Mouse (Mus musculus): Measurements from ENCODE around the gene Prex1.

Gene Prex1

DNA sequence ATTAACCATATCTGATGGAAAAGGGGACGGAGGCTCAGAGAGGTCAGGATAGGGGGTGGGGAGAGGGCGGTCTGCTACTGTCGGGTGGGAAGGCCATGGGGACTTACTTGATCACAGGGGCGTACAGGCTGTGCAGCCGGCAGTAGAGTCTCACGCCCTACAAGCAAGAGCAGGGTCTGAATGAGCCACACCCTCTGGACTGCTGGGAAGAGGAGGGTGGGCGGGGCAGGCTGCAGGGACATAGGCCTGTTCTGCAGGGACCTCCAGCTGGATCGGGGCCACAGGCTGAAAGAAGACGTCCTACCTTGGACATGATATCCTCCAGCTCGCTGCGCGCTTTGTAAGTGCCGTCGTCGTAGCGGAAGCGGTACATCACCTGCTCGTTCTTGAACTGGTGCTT is 112.2 kb downstream of the Prex1 start:
- DNase-seq (ENCODE audit: low spot score) = no peak

DNA sequence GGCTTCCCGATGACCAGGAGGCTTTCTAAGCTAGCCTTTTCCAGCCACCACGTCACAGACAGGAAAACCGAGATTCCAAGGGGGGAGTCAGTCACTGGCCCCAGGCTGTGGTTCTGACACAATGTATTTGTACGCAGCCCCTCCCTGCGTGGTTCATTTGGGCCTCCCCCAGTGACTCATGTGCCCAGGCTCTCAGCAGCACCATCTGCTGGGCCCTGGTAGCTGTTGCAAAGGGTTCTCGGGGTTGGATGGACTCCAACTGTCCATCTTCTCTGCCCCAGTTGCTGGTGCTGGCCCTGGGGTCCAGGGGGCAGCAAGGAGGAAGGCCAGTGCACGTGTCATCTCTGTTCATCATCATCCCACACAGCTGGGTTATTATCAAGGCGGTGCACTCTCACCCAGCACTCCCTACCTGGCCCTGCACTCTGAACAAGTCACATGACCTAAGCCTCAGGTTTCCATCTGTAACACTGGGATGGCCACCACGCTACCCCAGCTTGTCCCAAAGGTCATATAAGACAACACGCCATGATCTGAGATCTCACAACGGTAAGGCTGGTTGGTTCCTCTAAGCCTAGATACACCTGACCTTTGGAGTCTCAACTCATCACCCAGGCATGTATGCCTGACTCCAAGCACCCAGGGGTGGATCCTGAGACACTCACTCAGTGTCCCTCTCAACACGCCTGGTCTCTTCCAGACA is 115.0 kb downstream of the Prex1 start:
- DNase-seq (ENCODE audit: low spot score) = no peak

DNA sequence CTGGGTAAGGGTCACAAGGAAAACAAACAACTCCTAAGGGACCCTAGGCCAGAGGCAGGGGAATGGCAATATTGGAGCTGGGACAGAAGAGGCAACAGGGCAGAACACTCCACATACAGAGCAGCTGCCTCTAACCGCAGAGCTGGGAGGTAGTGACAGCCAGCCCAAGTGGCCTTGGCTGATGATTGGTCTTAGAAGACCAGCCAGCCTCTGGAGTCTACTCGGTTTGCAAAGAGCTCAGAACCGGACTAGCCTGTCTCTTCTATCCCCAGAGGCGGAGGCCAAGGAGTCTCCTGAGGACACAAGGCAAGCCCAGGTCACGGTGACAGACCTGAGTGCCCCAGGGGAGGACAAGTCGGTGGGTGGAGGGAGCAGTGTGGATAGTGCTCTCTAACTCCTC is 115.9 kb downstream of the Prex1 start:
- DNase-seq (ENCODE audit: low spot score) = no peak

DNA sequence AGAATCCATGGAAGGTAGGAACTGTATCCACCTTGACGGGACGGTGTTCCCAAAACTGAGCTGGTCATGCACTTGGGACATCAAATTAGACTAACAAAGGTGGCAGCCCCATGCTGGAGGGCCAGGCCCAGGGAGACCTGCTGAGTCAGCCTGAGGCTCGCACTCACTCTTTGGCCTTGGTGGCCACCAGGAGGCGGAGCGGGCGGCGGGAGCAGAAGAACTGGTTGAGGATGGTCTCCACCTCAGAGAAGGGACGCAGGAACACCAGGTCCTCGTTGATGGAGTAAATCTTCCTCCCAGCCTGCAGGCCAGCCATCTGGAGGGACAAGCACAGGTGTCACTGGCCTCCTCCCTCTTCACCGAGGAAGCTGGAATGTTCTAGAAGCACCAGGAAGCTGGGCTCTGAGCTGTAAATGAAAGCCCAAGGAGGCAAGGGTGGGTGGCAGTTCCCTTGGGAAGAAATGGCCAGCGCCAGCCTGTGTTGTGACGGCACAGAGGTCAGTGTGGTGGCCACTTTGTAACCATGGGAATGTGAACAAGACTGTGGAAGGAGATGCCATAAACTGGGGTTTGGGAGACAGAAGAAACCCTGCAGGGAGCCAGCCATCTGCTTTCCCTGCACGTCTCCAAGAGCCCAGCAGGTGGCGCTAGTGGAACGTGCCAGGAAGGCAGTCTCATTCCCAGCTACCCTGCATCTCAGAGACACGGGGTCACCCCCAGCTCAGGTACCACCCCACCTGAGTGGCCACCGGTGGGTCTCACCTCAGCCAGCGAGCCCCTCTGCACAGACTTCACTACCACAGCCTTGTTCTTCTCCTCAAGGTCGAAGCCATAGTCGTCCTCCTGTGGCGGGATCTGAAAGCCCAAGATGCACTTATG is 121.4 kb downstream of the Prex1 start:
- peak; percentile 77 for DNase-seq (ENCODE audit: low spot score)

- DNase-seq (ENCODE audit: low spot score) = no peak
These were observed 129.1 kb downstream of the Prex1 start for GRCm38 (mm10) chr2:166584491-166584890.

DNA sequence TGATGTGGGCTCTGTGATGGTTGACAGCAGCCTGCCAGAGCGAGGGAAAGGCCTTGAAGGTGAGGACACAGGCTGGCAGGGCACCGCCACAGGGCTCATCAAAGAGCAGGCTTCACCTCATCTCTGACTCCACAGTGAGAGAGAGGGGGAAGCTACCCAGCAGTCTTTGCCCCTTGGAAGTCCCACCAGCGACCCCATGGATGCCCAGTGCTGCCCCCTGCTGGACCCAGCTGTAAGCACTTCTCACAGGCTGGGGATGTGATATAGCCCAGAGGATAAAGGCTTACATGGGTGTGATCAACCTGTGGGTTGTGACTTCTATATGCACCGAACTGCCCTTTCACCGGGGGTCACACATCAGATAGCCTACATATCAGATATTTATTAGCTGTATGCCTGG is 130.3 kb downstream of the Prex1 start:
- DNase-seq (ENCODE audit: low spot score) = no peak

DNA sequence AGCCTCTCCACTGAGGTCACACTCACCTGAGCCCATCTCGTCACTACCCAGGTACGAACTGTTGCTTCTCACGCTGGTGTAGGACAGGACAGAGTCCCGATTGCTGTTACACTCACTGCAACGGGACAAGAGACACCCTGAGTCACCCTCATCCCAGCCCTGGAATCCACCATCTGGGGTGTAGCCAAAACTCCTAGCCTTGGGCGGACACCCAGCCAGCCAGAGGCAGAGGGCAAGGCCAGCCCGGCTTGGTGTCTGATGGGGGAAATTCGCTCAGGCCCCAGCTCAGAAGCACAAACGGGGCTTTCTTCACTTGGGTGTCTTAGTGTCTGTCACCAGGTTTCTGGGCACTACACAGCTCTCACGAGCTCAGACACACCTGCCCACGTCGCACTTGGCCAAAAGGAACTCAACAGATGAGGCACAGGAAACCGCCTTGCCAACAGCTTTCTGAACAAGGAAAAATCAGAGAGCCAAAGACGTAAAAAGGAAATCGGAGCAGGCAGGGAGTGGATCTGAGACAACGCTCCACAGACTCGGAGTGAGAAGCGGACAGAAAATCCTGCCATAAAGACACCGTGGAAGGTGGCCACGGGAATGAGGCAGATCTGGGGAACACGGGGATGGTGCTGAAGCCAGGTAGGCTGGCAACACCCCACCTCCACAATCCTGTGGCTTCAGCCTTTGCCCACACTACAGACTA is 131.6 kb downstream of the Prex1 start:
- no peak for DNase-seq (ENCODE audit: low spot score)

DNA sequence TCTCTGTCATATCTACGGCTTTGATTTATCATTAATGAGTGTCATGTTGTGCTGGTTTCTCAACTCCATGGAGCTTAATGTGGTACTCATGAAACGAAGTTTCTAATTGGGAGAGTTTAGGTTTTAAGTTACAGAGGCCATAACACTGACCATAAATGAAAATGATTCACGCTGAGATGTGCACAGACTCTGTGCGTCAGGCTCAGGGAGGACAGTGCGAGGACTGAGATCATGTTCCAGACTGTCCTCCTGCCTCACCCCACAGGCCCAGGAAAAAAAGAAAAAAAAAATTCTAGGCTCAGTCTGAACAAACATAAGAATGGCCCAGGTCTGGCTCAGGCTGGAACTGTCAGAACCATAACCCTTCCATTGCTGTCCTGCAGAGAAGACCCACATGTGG is 133.8 kb downstream of the Prex1 start:
- no peak for DNase-seq (ENCODE audit: low spot score)

DNA sequence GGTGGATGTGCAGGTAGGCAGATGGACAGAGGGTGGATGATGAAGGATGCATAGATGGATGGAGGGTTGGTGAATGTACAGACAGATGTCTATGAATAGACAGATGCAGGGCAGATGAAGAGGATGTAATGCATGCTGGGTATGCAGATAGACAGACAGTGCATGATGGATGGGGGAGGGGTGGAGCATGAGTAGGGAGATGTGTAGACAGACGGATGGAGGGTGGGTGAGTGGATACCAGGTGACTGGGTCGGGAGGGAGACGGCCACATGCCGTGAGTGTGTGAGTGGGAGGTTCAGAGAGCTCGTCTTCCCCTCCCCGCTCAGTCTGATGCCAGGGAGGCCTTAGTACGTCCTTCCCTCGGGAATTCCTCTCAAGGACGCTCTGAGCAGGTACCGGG is 134.3 kb downstream of the Prex1 start:
- DNase-seq (ENCODE audit: low spot score) = no peak

- no peak for DNase-seq (ENCODE audit: low spot score)
These were observed 138.2 kb downstream of the Prex1 start for GRCm38 (mm10) chr2:166575419-166575818.

- DNase-seq (ENCODE audit: low spot score) = peak; percentile 70
These were observed 138.7 kb downstream of the Prex1 start for GRCm38 (mm10) chr2:166574934-166575333.

DNA sequence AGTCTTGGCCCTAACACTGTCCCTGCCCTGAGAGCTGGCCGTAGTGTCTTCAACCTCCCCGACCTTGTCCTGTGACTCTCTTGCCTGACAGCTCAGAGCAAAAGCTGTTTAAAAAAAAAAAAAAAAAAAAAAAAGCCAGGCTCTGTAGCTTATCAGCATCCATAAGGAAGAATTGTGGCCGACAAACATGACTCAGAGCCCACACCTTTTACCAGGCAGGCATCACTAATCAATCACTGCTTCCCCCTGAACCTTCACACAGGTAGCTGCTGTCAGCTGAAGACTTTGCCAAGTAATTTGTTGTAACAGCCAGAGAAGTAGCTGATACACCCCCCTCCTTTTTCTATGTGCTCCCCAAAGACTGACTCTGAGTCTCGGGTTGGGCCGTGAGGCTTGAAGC is 140.0 kb downstream of the Prex1 start:
- no peak for DNase-seq (ENCODE audit: low spot score)

DNA sequence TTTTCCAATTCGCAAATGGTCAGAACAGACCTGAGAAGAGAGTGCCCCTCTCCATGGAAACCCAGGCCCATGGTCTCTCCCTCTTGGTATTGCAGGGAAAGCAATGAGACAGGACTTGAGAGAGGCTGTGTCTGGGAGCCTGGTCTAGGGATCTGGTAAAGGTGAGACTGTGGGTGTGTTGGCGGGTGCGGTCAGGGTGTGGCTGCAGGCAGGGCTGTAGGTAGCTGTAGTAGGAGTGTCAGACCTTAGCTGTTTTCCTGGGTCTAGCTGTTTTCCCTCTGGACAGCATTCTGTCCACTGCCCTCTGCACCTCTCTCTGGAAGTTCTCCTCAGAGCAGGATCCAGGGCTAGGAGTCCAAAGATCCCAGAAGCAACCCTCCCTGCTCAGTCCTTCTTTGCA is 141.3 kb downstream of the Prex1 start:
- DNase-seq (ENCODE audit: low spot score) = no peak

GRCm38 (mm10) chr2:166569182-166569581 is 144.4 kb downstream of the Prex1 start:
- no peak for DNase-seq (ENCODE audit: low spot score)

GRCm38 (mm10) chr2:166565503-166565902 is 148.1 kb downstream of the Prex1 start:
- DNase-seq (ENCODE audit: low spot score) = no peak

DNA sequence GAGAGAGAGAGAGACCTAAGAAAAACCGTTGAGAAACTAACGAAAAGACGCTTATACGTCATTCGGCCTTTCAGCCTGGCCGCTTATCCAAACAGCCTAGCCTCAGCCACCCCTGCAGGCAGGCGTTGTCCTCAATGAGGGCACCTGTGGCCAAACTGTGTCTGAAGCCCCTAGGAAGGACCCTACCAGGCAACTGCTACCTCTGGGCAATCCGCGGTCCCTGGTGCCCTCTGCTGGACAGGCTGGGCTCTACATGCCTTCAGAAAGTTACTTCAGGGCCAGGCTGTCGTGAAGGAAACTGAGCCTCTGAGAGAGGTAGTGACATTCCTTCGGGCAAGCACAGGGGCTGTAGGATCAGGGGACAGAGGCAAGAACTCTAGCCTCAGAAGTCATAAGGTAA is 149.2 kb downstream of the Prex1 start:
- peak; percentile 68 for DNase-seq (ENCODE audit: low spot score)

- DNase-seq (ENCODE audit: low spot score) = peak; percentile 92
These were observed 149.7 kb downstream of the Prex1 start for GRCm38 (mm10) chr2:166563890-166564289.

DNA sequence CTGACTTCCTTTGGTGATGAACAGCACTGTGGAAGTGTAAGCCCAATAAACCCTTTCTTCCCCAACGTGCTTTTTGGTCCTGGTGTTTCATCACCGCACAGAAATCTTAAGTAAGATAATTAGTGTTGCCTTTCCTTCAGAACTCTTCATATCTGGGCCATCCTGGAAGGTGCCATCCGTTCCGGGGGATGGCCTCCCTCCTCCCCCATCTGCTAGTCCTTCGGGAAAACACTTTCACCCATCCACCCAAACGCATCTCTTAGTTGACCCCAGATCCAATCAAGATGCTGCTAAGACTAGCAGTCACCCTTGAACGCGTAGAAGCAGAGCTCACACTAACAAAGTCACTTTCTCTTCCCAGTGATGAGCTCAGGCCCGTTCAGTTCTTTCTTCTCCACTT is 150.6 kb downstream of the Prex1 start:
- DNase-seq (ENCODE audit: low spot score) = no peak

DNA sequence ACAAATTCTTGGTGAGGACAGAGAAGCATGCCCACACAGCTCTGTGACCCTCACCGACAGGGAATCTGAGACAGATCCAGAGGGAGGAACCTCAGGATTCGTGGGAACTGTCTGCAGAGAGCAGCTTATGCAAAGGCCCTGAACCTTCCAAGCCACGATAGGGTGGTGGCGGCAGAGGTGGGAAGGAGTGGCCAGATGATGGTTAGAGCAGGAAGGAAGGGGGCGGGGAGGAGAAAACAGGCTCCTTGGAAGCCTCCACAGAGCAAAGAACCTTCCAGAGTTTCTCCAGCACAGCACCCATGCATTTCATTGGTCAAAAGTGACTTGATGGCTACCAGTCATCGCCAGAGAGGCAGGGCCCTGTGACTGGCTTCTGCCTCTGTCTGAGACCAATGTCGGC is 151.9 kb downstream of the Prex1 start:
- DNase-seq (ENCODE audit: low spot score) = no peak

GRCm38 (mm10) chr2:166560826-166561225 is 152.8 kb downstream of the Prex1 start:
- no peak for DNase-seq (ENCODE audit: low spot score)

- DNase-seq (ENCODE audit: low spot score) = no peak
These were observed 154.1 kb downstream of the Prex1 start for GRCm38 (mm10) chr2:166559531-166559930.

- DNase-seq (ENCODE audit: low spot score) = no peak
These were observed 158.1 kb downstream of the Prex1 start for GRCm38 (mm10) chr2:166555508-166555907.

DNA sequence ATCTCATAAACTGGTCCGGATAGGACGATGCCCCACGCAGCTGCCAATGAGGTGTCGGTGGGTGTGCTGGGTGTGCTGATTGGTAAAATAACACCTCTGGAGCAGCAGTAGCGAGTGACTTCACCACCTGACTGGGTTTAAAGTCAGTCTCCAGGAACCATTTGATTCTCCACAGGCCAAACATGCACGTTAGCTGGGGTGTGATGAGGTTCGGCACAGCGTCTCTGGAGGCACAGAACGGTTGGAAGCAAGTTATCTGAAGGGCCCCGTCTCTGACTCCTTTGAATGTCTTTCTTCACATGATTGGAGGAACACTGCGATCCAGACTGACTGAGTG is 159.5 kb downstream of the Prex1 start:
- no peak for DNase-seq (ENCODE audit: low spot score)

Measured in urinary bladder, postnatal 25 days (tissue).